Mouse (Mus musculus) cortical plate, adult 2 months (tissue): ENCODE results near the gene Golga4. TPM values are rescaled to one million over a fixed set of nuclear protein-coding genes. Genes with fewer than 3 reads are reported as not detected.
A peak's percentile ranks its signal among the peaks of the same experiment; 100 is the strongest.

Experiments
- H3K27ac ChIP-seq: fragments of 200-500 bp; 2 replicates; pipeline ENCODE4 v1.5.1; 2012; ENCODE audit warnings: low read length, control low read depth, inconsistent platforms; ENCODE audit not compliant: insufficient read depth
- H3K4me1 ChIP-seq: fragments of 200-500 bp; 2 replicates; pipeline ENCODE4 v1.6.1; 2011; ENCODE audit warnings: low read length; ENCODE audit not compliant: control insufficient read depth, insufficient read depth
- H3K4me3 ChIP-seq: fragments of 200-500 bp; 2 replicates; pipeline ENCODE4 v1.5.1; 2011; ENCODE audit warnings: mild to moderate bottlenecking, low read length, control low read depth; ENCODE audit not compliant: insufficient read depth
- CTCF ChIP-seq: fragments of 200-500 bp; IDR thresholded peaks from 2 replicates; pipeline ENCODE4 v1.5.1; 2011; ENCODE audit warnings: mild to moderate bottlenecking, control low read depth, low read length; ENCODE audit not compliant: insufficient read depth; ENCODE audit errors: extremely low read depth
- POLR2A ChIP-seq: fragments of 200-500 bp; IDR thresholded peaks from 2 replicates; pipeline ENCODE4 v1.6.1; 2011; ENCODE audit warnings: mild to moderate bottlenecking, low read length, control low read depth; ENCODE audit not compliant: insufficient read depth; ENCODE audit errors: extremely low read depth
- polyA plus RNA-seq: library from polyadenylated mRNA; depleted of rRNA; stranded (reverse); fragments of >200 nt; gene quantifications from 2 replicates; pipeline ENCODE4 v1.2.3, GENCODE M21; 2012

Golga4 gene
- polyA plus RNA-seq, 1 experiment = 60.2 TPM

- no peak for TF ChIP-seq CTCF
- no peak for TF ChIP-seq POLR2A
- no peaks in the 10 kb centered on the region for H3K4me1 ChIP-seq
- H3K4me3 ChIP-seq = no peak within 1 kb of the TSS
- H3K27ac ChIP-seq = no peak within 1 kb of the TSS
These were observed 28.1 kb upstream of the Golga4 start, which contains the start of gene Eomes for GRCm38 (mm10) chr9:118477961-118478360. Gene Eomes, plus strand, starts transcription at chr9:118478212.

- Histone ChIP-seq H3K27ac (no peak overlapping the region), H3K4me3 (no peak overlapping the region), H3K4me1 (no peaks in the 10 kb centered on the region)
- no peak for TF ChIP-seq CTCF
- no peak for TF ChIP-seq POLR2A
These were observed 27.6 kb upstream of the Golga4 start for GRCm38 (mm10) chr9:118478458-118478838.

- Histone ChIP-seq H3K4me3 (no peak overlapping the region), H3K27ac (no peak overlapping the region), H3K4me1 (no peaks in the 10 kb centered on the region)
- TF ChIP-seq CTCF = no peak
- no peak for TF ChIP-seq POLR2A
These were observed 27.1 kb upstream of the Golga4 start for GRCm38 (mm10) chr9:118478839-118479507.

GRCm38 (mm10) chr9:118479508-118480291 is 26.4 kb upstream of the Golga4 start:
- H3K4me3 ChIP-seq = no peak overlapping the region
- H3K27ac ChIP-seq = no peak overlapping the region
- H3K4me1 ChIP-seq = no peaks in the 10 kb centered on the region
- no peak for TF ChIP-seq CTCF
- no peak for TF ChIP-seq POLR2A

GRCm38 (mm10) chr9:118480292-118480690 is 25.8 kb upstream of the Golga4 start:
- H3K4me1 ChIP-seq = no peaks in the 10 kb centered on the region
- H3K4me3 ChIP-seq = no peak overlapping the region
- H3K27ac ChIP-seq = no peak overlapping the region
- TF ChIP-seq CTCF = no peak
- no peak for TF ChIP-seq POLR2A

- Histone ChIP-seq H3K27ac (no peak overlapping the region), H3K4me3 (no peak overlapping the region), H3K4me1 (no peaks in the 10 kb centered on the region)
- no peak for TF ChIP-seq POLR2A
- no peak for TF ChIP-seq CTCF
These were observed 23.9 kb upstream of the Golga4 start for GRCm38 (mm10) chr9:118482210-118482609.

- no peak overlapping the region for H3K4me3 ChIP-seq
These were observed 19.5 kb upstream of the Golga4 start for GRCm38 (mm10) chr9:118486361-118487095.

GRCm38 (mm10) chr9:118487096-118487395 is 19.0 kb upstream of the Golga4 start:
- TF ChIP-seq POLR2A = no peak
- TF ChIP-seq CTCF = no peak
- no peak overlapping the region for H3K27ac ChIP-seq
- H3K4me3 ChIP-seq = no peak overlapping the region
- H3K4me1 ChIP-seq = no peaks in the 10 kb centered on the region

More at GRCm38 (mm10) chr9:118486361-118487095, 19.5 kb upstream of the Golga4 start:
- no peaks in the 10 kb centered on the region for H3K4me1 ChIP-seq
- no peak overlapping the region for H3K27ac ChIP-seq
- TF ChIP-seq POLR2A (no peak), CTCF (no peak)

GRCm38 (mm10) chr9:118487636-118488035 is 18.4 kb upstream of the Golga4 start:
- Histone ChIP-seq H3K27ac (no peak overlapping the region), H3K4me1 (no peaks in the 10 kb centered on the region), H3K4me3 (peak overlapping the region; percentile 19; the same call in 1 of the 2 replicates)
- TF ChIP-seq POLR2A (no peak), CTCF (no peak)
